Mouse (Mus musculus) layer of hippocampus, postnatal 14 days (tissue): ENCODE measurements around the gene Cep128. TPM values are rescaled to one million over a fixed set of nuclear protein-coding genes. Genes with fewer than 3 reads are reported as not detected.
"Not testable (repeated sequence)": the region's sequence is repeated elsewhere in the genome, so short reads cannot be mapped to it uniquely, and the experiment has no call there.

Experiments
- DNase-seq, 2 experiments: peaks; one replicate each; pipeline ENCODE4 v3.0.0; 2021 to 2022; ENCODE audit warnings: low spot score in 2 of 2, mixed read lengths in 1 of 2
- long read RNA-seq, 2 experiments: library from polyadenylated mRNA; stranded (forward); transcript quantifications; one replicate each; pipeline ENCODE4 v2.0.0; 2021
- total RNA-seq, 2 experiments: library from RNA; stranded (reverse); gene quantifications; 2 replicates each; pipeline ENCODE4 v1.2.3; 2021

The Cep128 gene
- total RNA-seq, result 1 to 10 TPM; 6.2 to 6.4 TPM
- long read RNA-seq, experiment 1, full-length matches to known transcripts, result 1 of 6 reads
- long read RNA-seq, experiment 1, partial matches to known transcripts, result 1 of 6 reads
- long read RNA-seq, experiment 1, other reads (novel, unspliced or antisense), result 4 of 6 reads
- long read RNA-seq, experiment 2, full-length matches to known transcripts, result 6 of 9 reads
- long read RNA-seq, experiment 2, partial matches to known transcripts, result 2 of 9 reads
- long read RNA-seq, experiment 2, other reads (novel, unspliced or antisense), result 1 of 9 reads

DNA sequence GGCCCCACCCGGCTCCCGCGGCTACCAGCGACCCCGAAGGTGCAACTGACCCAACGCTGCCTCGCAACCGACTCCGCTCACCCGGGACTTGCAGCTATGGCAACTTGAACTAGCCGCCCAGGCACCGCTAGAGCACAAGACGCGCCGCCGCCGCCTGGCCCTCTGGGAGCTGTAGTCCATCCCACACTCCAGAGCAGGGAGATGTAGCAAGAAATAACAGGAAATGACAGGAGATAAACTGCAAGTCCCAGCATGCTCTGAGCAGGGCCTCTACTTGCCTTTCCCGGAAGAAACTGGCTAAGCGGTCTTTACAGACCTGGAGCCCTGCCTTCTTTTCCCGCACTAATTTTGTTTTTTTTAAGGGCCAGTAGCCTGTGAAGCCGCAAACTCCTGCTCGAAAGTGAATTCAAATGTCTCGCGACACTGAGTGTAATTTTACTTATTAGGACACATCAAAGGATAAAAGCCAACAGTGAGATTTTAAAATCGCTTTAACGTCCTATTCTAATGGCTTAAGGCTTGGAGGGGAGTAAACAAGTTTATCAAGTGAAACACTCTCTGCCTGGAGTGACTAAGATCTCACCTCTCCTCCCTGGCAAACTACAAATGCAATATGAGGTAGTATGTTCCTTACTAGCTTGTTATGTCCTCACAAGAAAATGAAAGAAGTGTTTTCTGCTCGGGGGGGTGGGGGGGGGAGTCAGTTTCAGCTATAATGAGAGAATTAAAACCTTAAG, at the start of gene Cep128, which contains the start of gene Tshr:
Cep128 (minus strand) TSS at position 129 of the 737 bp plus-strand sequence.
Tshr (plus strand) TSS at position 283 of the 737 bp plus-strand sequence.
- peak; percentile 82 to 95 for DNase-seq

GRCm38 (mm10) chr12:91427129-91427528, 42.9 kb upstream of the Cep128 start:
- no peak for DNase-seq

GRCm38 (mm10) chr12:91426499-91426898, 42.3 kb upstream of the Cep128 start:
- no peak for DNase-seq

GRCm38 (mm10) chr12:91423125-91423820, 39.1 kb upstream of the Cep128 start:
- peak in 1 of 2 experiments; percentile 43 for DNase-seq

- DNase-seq, result no peak
Observed at GRCm38 (mm10) chr12:91421272-91421671, 37.1 kb upstream of the Cep128 start.

DNA sequence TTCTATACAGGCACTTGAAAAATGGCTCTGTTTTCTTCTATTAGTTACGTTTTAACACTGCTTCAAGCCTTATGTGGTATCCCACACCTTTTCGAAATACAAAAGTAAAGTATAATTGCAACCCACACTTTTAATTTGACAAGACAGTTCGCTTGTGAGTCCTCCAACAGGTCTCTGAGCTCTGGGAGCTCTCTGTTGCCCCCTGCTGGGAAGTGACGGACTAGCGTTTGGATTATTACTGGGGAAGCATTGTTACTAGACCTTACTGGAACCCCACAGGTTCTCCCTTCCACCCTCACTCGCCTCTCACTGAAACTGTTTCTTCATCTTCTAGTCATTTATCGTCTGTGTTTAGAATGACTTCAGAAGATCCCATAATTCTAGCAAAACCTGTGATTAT, 34.6 kb upstream of the Cep128 start:
- DNase-seq, result peak; percentile 50 to 62

- DNase-seq, result no peak
Observed at GRCm38 (mm10) chr12:91416828-91417227, 32.6 kb upstream of the Cep128 start.

- DNase-seq, result no peak
Observed at GRCm38 (mm10) chr12:91415112-91415511, 30.9 kb upstream of the Cep128 start.

- peak in 1 of 2 experiments; percentile 8 for DNase-seq
Observed at GRCm38 (mm10) chr12:91412461-91413182, 28.4 kb upstream of the Cep128 start.

- no peak for DNase-seq
Observed at GRCm38 (mm10) chr12:91410306-91410705, 26.1 kb upstream of the Cep128 start.

DNA sequence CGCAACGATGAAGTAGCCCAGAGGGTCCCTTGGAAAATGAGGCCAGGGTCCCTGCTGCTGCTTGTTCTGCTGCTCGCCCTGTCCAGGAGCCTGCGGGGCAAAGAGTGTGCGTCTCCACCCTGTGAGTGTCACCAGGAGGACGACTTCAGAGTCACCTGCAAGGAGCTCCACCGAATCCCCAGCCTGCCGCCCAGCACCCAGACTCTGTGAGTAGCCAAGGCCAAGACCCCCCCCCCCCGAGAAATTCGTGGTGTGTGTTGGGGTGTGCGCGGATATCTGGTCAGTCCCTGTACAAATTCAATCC, 16.8 kb upstream of the Cep128 start:
- no peak for DNase-seq

- peak; percentile 72 to 83 for DNase-seq
Observed at GRCm38 (mm10) chr12:91400232-91401048, 16.2 kb upstream of the Cep128 start.

DNA sequence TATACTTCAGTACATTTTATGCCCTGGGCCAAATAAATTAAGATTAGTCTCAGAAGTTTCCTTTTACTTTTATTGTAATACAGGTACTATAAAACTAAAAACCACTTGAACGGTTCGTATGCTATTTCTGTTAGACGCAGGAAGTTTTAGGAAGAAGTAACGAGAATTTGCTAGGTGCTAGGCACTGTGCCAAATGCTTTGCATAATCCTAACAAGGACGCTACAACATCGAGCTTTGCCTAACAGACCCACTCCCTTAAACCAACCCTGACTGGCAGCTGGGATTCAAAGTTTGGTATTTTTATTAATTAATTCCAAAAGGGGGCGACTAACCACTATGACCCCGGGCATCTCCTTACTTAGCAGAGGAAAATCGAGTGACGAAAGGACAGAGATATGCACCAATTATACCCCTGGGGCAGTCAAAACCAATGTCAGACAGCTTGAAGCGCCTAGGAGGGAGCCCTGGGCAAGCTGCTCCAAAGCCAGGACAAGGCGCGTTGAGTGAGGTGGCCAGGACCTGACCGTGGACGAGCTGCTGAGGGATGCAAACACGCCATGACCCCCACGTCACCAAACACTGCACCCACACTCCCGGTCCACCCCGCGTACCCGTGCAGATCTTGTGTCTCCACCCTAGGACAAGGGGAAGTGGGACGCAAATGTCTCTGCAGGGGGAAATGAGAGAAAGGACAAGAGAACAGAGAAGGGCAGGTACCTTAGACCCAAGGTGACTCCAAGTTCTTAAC, 519 bp downstream of the Cep128 start:
- DNase-seq, result no peak

DNA sequence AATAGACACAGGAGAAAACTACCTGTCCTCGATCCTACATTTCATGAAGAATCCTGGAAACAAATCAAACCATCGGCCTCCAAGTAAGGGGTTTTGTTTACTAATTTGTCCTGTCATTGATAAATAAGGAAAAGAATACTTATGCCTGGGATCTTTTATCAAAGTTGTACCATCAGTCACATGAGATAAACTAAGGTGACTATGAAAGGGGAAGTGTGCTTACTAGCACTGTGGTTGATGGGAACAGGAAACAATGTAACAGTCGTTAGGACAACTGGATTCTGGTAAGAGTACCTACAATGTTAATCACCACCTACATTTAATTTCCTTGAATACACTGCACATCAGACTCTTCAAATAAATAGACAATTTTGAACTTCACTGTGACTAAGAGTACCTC, 15.0 kb downstream of the Cep128 start:
- no peak for DNase-seq

DNA sequence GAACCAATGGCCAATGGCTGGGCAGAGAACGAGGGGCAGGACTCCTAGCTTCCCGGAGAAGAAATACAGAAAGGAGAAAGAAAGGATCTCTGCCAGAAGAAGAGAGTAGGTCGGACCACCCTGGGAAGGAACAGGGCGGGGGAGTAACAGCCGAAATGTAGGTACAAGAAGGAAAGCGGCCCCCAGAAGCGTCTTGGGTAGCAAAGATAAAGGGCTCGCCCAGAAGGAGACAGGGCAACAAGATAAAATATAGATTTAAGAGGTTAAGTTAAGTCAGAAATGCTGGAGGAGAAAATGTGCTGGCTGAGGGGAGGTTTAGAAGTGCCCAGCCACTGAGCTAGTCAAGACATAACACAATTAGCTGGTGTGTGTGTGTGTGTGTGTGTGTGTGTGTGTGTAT, 30.4 kb downstream of the Cep128 start:
- DNase-seq, result no peak

DNA sequence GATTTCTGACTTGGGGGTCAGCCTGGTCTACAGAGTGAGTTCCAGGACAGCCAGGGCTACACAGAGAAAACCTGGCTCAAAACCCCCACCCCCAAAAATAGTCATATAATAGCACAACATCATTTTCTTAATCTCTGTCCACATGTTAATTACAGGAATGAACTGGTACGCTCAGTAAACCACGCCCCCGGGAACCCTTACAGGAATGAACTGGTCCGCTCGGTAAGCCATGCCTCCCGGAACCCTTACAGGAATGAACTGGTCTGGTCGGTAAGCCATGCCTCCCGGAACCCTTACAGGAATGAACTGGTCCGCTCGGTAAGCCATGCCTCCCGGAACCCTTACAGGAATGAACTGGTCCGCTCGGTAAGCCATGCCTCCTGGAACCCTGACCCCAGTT, 45.6 kb downstream of the Cep128 start:
- not testable (repeated sequence) for DNase-seq

DNA sequence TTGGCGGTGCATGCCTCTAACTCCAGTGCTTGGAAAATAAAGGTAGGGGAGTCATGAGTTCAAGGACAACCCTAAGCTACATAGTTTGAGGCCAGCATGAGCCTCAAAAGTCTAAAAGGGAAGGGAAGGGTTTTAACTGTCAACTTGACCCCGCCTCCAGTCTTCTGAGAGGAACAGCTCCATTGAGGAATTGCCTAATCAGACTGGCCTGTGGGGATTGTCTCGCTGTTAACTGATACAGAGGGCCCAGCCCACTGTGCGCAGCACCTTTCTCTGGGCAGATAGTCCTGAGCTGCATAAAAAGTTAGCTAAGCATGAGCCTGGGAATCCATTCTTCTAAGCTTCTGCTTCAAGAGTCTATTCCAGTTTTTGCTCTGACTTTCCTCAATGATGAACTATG, 56.7 kb downstream of the Cep128 start:
- DNase-seq, result no peak

GRCm38 (mm10) chr12:91326104-91326503, 58.1 kb downstream of the Cep128 start:
- peak in 1 of 2 experiments; percentile 68 for DNase-seq

- no peak for DNase-seq
Observed at GRCm38 (mm10) chr12:91315026-91315425, 69.2 kb downstream of the Cep128 start.
